Mouse (Mus musculus) heart, embryonic 16.5 days (tissue): ENCODE measurements around the gene Capn1. TPM values are rescaled to one million over a fixed set of nuclear protein-coding genes. Genes with fewer than 3 reads are reported as not detected.

Experiments used
- ATAC-seq: fragments of 200-750 bp; cut with Nextera tagmentation; replicated peaks from 2 replicates; pipeline ENCODE4 v1.8.0; 2017; ENCODE audit warnings: moderate number of reproducible peaks; ENCODE audit not compliant: insufficient read depth, low FRiP score; ENCODE audit errors: extremely low read depth
- H3K27ac ChIP-seq: fragments of 300-500 bp; sonication (generic); 2 replicates; pipeline ENCODE4 v1.5.1; 2014; ENCODE audit warnings: mild to moderate bottlenecking, low read length, control low read depth, moderate library complexity
- H3K27me3 ChIP-seq: fragments of 300-500 bp; sonication (generic); 2 replicates; pipeline ENCODE4 v1.6.1; 2014; ENCODE audit warnings: low read length, mixed read lengths; ENCODE audit not compliant: control insufficient read depth, insufficient read depth
- H3K36me3 ChIP-seq: fragments of 300-500 bp; sonication (generic); 2 replicates; pipeline ENCODE4 v1.6.1; 2014; ENCODE audit not compliant: control insufficient read depth, insufficient read depth
- H3K4me1 ChIP-seq: fragments of 300-500 bp; sonication (generic); 2 replicates; pipeline ENCODE4 v1.6.1; 2014; ENCODE audit warnings: low read length, mixed read lengths; ENCODE audit not compliant: control insufficient read depth, insufficient read depth
- H3K4me2 ChIP-seq: fragments of 300-500 bp; sonication (generic); 2 replicates; pipeline ENCODE4 v1.6.1; 2014; ENCODE audit warnings: low read depth, mild to moderate bottlenecking, control low read depth, low read length
- H3K4me3 ChIP-seq: fragments of 300-500 bp; sonication (generic); 2 replicates; pipeline ENCODE4 v1.5.1; 2014; ENCODE audit warnings: mild to moderate bottlenecking, control low read depth, low read length
- H3K9ac ChIP-seq: fragments of 300-500 bp; sonication (generic); 2 replicates; pipeline ENCODE4 v1.6.1; 2014; ENCODE audit warnings: low read length, control low read depth
- H3K9me3 ChIP-seq: fragments of 300-500 bp; sonication (generic); replicated peaks from 2 replicates; pipeline ENCODE4 v1.6.1; 2016; ENCODE audit warnings: low read length; ENCODE audit not compliant: control insufficient read depth
- WGBS: fragments of 180-500 bp; shearing (Covaris S2); extraction: QIAGEN DNeasy Blood & Tissue Kit; methylation state at CpG from one replicate; pipeline ENCODE4 v1.1.7; 2014; 5-methylcytosine and 5-hydroxymethylcytosine counted together
- polyA plus RNA-seq: library from polyadenylated mRNA; unstranded; fragments of >200 nt; fragmentation: Nextera tagmentation; extraction: Ambion mirVana; gene quantifications from 2 replicates; pipeline ENCODE4 v1.2.1, GENCODE M21; 2015

Capn1 gene
- polyA plus RNA-seq, 1 experiment from 2014 or later, result 10.0 TPM

DNA sequence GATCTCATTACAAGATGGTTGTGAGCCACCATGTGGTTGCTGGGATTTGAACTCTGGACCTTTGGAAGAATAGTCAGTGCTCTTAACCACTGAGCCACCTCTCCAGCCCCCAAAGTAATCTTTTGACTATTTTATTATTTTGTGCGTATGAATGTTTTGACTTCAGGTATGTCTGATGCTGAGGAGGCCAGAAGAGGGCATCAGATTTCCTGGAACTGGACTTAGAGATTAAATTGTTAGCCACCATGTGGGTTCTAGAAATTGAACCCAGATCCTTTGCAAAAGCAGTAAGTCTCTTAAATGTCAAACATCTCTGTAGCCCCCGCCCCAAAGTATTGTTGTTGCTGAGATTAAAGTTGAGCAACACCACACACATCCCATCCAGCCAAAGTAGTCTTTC, 49.8 kb downstream of the Capn1 start:
- 86% methylated on average over 2 of the region's 2 CpGs for WGBS

DNA sequence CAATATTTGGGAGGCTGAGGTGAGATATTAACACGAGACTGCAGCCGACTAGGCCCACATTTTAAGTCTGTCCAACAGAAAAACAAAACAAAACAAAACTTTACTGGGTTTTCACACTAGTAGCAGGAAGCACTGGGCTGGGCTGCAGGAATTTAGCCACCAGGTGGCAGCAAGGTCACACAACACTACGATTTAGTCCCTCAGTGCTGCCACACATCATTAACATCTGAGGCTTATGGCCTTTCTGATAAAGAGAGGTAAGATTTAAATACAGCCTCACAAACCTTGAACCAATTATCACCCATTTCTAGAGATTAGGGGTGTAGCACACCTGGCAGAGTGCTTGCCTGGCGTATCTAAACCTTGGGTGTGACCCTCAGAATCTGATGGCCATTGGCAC, 50.4 kb downstream of the Capn1 start:
- no peak for ATAC-seq
- Histone ChIP-seq H3K9me3 (no peaks in the 10 kb centered on the region), H3K4me2 (no peak overlapping the region), H3K9ac (no peak overlapping the region), H3K4me1 (peaks cover 17% of the 10 kb centered on the region), H3K4me3 (no peak overlapping the region), H3K27ac (no peak overlapping the region), H3K36me3 (no peaks in the 10 kb centered on the region), H3K27me3 (no peaks in the 10 kb centered on the region)
- WGBS, result 4% methylated on average over 4 of the region's 4 CpGs

More for the DNA sequence above, 49.8 kb downstream of the Capn1 start:
- Histone ChIP-seq H3K9me3 (no peaks in the 10 kb centered on the region), H3K27ac (no peak overlapping the region), H3K36me3 (no peaks in the 10 kb centered on the region), H3K4me3 (no peak overlapping the region), H3K4me2 (no peak overlapping the region), H3K27me3 (no peaks in the 10 kb centered on the region), H3K9ac (no peak overlapping the region), H3K4me1 (peaks cover 17% of the 10 kb centered on the region)
- no peak for ATAC-seq

DNA sequence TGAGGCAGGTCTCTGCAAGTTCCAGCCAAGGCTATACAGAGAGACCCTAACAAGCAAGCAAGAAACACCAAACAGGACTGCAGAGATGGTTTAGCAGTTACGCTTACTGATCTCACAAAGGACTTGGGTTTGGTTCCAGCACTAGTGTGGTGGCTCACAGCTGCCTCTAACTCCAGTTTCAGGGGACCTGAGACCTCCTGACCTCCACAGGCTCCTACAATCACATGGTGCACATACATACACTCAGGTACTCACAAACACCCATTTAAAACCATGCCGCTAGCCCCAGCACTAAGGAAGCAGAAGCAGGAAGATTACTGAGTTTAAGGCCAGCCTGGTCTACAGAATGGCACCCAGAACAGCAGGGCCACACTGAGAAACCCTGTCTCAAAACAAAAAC, 50.9 kb downstream of the Capn1 start:
- Histone ChIP-seq H3K36me3 (no peaks in the 10 kb centered on the region), H3K4me1 (peaks cover 17% of the 10 kb centered on the region), H3K4me2 (peak overlapping the region; percentile 85), H3K27me3 (no peaks in the 10 kb centered on the region), H3K27ac (no peak overlapping the region), H3K4me3 (no peak overlapping the region; the same call in 1 of the 2 replicates), H3K9ac (no peak overlapping the region; the same call in 1 of the 2 replicates), H3K9me3 (no peaks in the 10 kb centered on the region)
- ATAC-seq, result no peak
- 81% methylated on average over 2 of the region's 2 CpGs for WGBS

DNA sequence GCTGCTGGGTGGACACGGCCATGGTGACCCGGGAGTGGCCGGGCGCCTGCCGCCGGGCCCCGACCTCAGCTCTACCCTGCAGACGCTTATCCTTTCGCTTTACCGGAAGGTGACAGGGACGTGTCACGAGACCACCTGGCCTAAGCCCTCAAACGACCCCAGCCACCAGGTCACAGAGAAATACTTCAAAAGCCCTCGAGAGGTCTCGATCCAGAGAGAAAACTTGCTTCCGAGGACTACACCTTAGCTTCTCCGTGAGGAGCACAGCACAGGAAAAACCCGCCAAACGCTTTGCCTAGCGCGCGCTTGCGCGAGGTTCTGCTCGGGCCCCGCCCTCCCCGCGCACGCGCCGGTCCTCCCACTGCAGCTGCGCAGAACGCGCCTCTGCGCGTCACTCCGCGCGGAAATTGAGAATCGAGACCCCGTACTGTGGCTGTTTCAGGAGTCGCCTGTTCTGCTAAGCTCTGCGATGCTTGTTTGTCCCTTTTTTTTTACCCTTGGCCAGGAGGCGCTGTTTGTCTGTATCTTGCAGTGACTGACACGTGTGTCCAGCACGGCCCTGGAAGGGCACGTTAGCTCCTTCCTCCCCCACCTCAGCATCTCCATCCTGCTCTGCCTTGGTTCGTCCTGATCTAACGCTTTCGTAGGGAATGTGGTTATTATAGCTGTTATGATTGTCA, 51.7 kb downstream of the Capn1 start, which contains the start of gene Pola2:
Pola2 (minus strand) TSS at position 320 of the 680 bp plus-strand sequence.
- peaks cover 4% of the 10 kb centered on the region; the same call in 1 of the 2 replicates for H3K36me3 ChIP-seq
- ATAC-seq, result peak; percentile 88
- peak within 1 kb of the TSS; percentile 56 for H3K27ac ChIP-seq
- WGBS, result under 1% methylated on average over 50 of the region's 50 CpGs
- H3K27me3 ChIP-seq, result no peaks in the 10 kb centered on the region
- peak within 1 kb of the TSS; percentile 85 for H3K4me2 ChIP-seq
- H3K9me3 ChIP-seq, result no peaks in the 10 kb centered on the region
- H3K4me3 ChIP-seq, result peak within 1 kb of the TSS; percentile 81
- peaks cover 17% of the 10 kb centered on the region for H3K4me1 ChIP-seq
- H3K9ac ChIP-seq, result peak within 1 kb of the TSS; percentile 86

DNA sequence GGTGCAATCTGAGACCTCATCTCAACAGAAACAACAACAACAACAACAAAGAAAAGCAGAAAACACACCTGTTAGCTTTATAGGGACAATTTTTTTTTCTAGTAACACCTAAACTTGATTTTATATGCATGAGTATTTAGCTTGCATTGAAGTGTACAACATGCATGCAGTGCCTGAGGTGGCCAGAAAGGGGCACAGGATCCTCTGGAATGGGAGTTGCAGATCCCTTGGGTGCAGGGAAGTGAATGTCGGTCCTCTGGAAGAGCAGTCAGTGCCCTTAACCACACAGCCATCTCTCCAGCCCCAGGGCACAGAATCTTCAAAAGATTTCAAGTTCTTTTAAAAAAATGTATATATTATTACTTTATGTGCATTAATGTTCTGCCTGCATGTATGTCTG, 53.0 kb downstream of the Capn1 start:
- H3K4me1 ChIP-seq, result peaks cover 17% of the 10 kb centered on the region
- WGBS, result 29% methylated on average over 1 of the region's 1 CpGs
- peak overlapping the region; percentile 81 for H3K4me3 ChIP-seq
- H3K27me3 ChIP-seq, result no peaks in the 10 kb centered on the region
- H3K36me3 ChIP-seq, result peaks cover 10% of the 10 kb centered on the region; the same call in 1 of the 2 replicates
- H3K4me2 ChIP-seq, result peak overlapping the region; percentile 85
- no peaks in the 10 kb centered on the region for H3K9me3 ChIP-seq
- no peak overlapping the region for H3K27ac ChIP-seq
- no peak for ATAC-seq
- H3K9ac ChIP-seq, result peak overlapping the region; percentile 52; the same call in 1 of the 2 replicates

DNA sequence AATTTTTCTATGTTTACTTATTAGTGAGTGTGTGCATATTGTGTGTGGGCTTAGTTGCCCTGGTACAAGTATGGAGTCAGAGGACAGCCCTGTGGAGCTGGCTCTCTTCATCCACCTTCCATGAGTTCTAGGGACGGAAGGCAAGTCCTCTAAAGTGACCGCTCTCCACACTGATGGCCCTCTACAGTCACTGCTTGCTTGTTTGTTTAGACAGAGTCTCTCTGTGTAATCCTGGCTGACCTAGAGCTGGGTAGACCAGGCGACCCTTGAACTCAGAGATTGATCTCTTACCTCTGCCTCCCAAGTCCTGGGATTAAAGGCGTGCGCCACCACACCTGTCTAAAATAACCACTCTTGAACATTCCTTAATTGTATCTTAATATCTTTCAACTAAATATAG, 58.3 kb downstream of the Capn1 start:
- H3K9ac ChIP-seq, result no peak overlapping the region
- H3K9me3 ChIP-seq, result no peaks in the 10 kb centered on the region
- 89% methylated on average over 5 of the region's 5 CpGs for WGBS
- no peak overlapping the region for H3K27ac ChIP-seq
- no peaks in the 10 kb centered on the region for H3K27me3 ChIP-seq
- no peak for ATAC-seq
- peaks cover 10% of the 10 kb centered on the region; the same call in 1 of the 2 replicates for H3K36me3 ChIP-seq
- peaks cover 26% of the 10 kb centered on the region for H3K4me1 ChIP-seq
- H3K4me3 ChIP-seq, result no peak overlapping the region
- H3K4me2 ChIP-seq, result no peak overlapping the region

DNA sequence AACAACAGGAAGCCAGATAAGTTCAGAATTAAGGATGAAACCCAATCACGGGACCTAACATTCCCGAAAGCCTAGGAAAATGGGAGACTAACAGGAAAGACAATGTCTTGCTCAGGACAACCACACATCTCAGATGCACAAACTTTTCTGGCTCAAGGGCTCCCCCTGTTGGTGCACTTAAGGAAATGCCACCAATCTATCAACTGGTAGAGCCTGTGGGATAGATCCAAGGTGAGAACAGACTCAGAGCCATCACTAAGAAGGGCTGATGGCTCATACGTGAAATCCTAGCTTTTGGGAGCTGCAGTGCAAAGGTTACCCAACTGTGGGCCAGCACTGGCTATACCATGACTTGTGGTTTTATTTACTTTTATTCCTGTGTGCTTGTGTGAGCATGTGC, 59.0 kb downstream of the Capn1 start:
- no peak; the same call in 1 of the 2 replicates for ATAC-seq
- no peaks in the 10 kb centered on the region for H3K27me3 ChIP-seq
- no peak overlapping the region for H3K9ac ChIP-seq
- peaks cover 10% of the 10 kb centered on the region; the same call in 1 of the 2 replicates for H3K36me3 ChIP-seq
- H3K4me2 ChIP-seq, result 0 out of 2 replicates have a peak overlapping the region, but pooled peaks have one; percentile 50
- H3K4me1 ChIP-seq, result peaks cover 29% of the 10 kb centered on the region
- H3K27ac ChIP-seq, result peak overlapping the region; percentile 76; the same call in 1 of the 2 replicates
- WGBS, result 15% methylated on average over 3 of the region's 3 CpGs
- H3K9me3 ChIP-seq, result no peaks in the 10 kb centered on the region
- H3K4me3 ChIP-seq, result no peak overlapping the region

DNA sequence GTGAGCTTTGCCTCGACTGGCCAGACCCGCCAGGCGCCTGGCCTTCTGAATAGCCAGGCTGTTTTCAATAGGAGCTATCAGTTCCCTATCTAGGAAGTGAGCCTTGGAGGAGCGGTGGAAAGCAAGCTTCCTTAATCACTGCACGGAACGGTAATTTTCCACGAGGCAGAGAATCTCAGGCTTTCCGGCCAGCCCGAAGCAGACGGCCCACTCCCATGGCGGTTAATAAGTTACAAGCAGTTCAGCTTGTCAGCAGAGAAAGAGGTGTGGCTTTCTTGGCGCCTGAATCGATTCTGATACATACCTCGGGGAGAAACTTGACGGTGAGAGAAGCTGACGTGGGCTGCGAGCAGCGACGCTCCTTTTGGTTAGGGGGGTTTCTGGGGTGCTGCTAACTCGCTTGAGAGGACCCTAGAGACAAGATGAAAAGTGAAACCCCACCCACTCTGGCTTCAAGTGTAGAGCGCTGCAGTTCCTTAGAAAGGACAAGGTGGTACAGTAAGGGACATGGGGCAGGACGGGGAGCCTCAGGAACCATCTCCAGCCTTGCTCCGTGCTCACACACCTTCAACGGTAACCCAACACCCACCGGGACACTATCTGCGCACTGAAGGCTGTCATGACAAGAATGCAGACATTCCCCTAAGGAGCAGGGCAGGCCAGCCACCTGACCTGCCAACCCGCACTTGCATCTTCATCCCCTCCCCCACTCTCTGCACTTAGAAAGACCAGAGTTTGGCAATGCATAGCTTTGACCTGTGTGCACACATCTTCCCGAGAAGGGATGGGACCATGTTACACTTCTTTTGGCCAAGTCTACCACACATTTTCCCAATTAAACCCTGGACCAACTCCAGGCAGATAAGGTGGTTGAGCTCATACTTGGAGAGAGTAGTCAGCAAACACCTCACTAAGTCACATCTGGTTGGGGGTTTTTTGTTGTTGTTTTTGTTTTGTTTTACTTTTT, 59.7 kb downstream of the Capn1 start:
- H3K27ac ChIP-seq, result peak overlapping the region; percentile 76
- H3K4me1 ChIP-seq, result peaks cover 33% of the 10 kb centered on the region
- ATAC-seq, result 0 out of 2 replicates have a peak, but pooled peaks have one; percentile 19
- H3K4me2 ChIP-seq, result peak overlapping the region; percentile 50
- no peaks in the 10 kb centered on the region for H3K27me3 ChIP-seq
- no peak overlapping the region for H3K9ac ChIP-seq
- peaks cover 13% of the 10 kb centered on the region for H3K36me3 ChIP-seq
- H3K9me3 ChIP-seq, result no peaks in the 10 kb centered on the region
- 55% methylated on average over 28 of the region's 28 CpGs for WGBS
- peak overlapping the region; percentile 17 for H3K4me3 ChIP-seq
